In genomic region chr8:12730780-12731179, GRCm38 (mm10) we compare ENCODE assay signal across 9 mouse cellular contexts. TPM values are rescaled to one million over a fixed set of nuclear protein-coding genes. Genes with fewer than 3 reads are reported as not detected.
DNase-seq lines count a peak whose midpoint lies in the region; ATAC-seq and TF ChIP-seq lines count a peak whose summit lies in the region.
"Had no signal": no experiment of that assay in that cellular context is flagged by ENCODE, and none has a peak within 500 bp of the region (broad histone marks: within the 10 kb centered on the region; RNA-seq: fewer than 3 reads in every experiment).

No protein-coding gene starts in this region.

- H3K4me3 ChIP-seq in midbrain, embryonic 12.5 days, result no peak overlapping the region
- H3K4me3 ChIP-seq in midbrain, embryonic 15.5 days, result no peak overlapping the region
- no peak overlapping the region for H3K4me3 ChIP-seq in kidney, postnatal 0 days (replicated peaks; ENCODE audit: low read depth, low read length)
- H3K4me3 ChIP-seq: embryonic facial prominence, embryonic 15.5 days had no signal

- H3K9me3 ChIP-seq in midbrain, embryonic 12.5 days, result no peaks in the 10 kb centered on the region
- H3K9me3 ChIP-seq in midbrain, embryonic 15.5 days, result no peaks in the 10 kb centered on the region
- H3K9me3 ChIP-seq in kidney, postnatal 0 days (replicated peaks; ENCODE audit: low read length), result no peaks in the 10 kb centered on the region
- H3K9me3 ChIP-seq: embryonic facial prominence, embryonic 15.5 days had no signal

- ATAC-seq in midbrain, embryonic 12.5 days (ENCODE audit: low FRiP score, low read depth), result peak; percentile 54; the same call in 1 of the 2 replicates
- ATAC-seq in midbrain, embryonic 15.5 days (replicated peaks), result no peak
- ATAC-seq in kidney, postnatal 0 days (replicated peaks; ENCODE audit: low FRiP score, low read depth), result peak; percentile 75; the same call in 1 of the 2 replicates
- ATAC-seq in inflammation-experienced regulatory T-cells, adult 6 months, result no peak

- 30% methylated on average over 5 of the region's 5 CpGs for WGBS in midbrain, embryonic 12.5 days
- WGBS in midbrain, embryonic 15.5 days, result 27% methylated on average over 5 of the region's 5 CpGs
- WGBS in kidney, postnatal 0 days, result 44% methylated on average over 5 of the region's 5 CpGs

- peaks cover 5% of the 10 kb centered on the region; the same call in 1 of the 2 replicates for H3K4me1 ChIP-seq in midbrain, embryonic 12.5 days
- H3K4me1 ChIP-seq in midbrain, embryonic 15.5 days, result 0 out of 2 replicates have a peak, but pooled peaks cover 4% of the 10 kb centered on the region
- H3K4me1 ChIP-seq in kidney, postnatal 0 days (replicated peaks; ENCODE audit: insufficient read depth, low read length), result no peaks in the 10 kb centered on the region
- H3K4me1 ChIP-seq: embryonic facial prominence, embryonic 15.5 days had no signal

- no peak overlapping the region for H3K4me2 ChIP-seq in midbrain, embryonic 12.5 days (replicated peaks)
- no peak overlapping the region for H3K4me2 ChIP-seq in midbrain, embryonic 15.5 days
- no peak overlapping the region for H3K4me2 ChIP-seq in kidney, postnatal 0 days (ENCODE audit: low read length)
- H3K4me2 ChIP-seq: embryonic facial prominence, embryonic 15.5 days had no signal

- peak; percentile 58 for DNase-seq in embryo, embryonic 10.5 days (ENCODE audit: low spot score)
- peak; percentile 55 for DNase-seq in kidney, postnatal 0 days (ENCODE audit: low spot score)
- peak; percentile 44 for DNase-seq in retina, postnatal 1 day
- no peak for DNase-seq in cerebellum, adult 11 months
- DNase-seq in cerebellum, postnatal 36 days, result no peak

- H3K9ac ChIP-seq in midbrain, embryonic 12.5 days (replicated peaks), result no peak overlapping the region
- H3K9ac ChIP-seq in midbrain, embryonic 15.5 days, result no peak overlapping the region
- no peak overlapping the region for H3K9ac ChIP-seq in kidney, postnatal 0 days (ENCODE audit: low read depth, low read length)
- H3K9ac ChIP-seq: embryonic facial prominence, embryonic 15.5 days had no signal

- no peaks in the 10 kb centered on the region for H3K27me3 ChIP-seq in midbrain, embryonic 12.5 days
- no peaks in the 10 kb centered on the region for H3K27me3 ChIP-seq in midbrain, embryonic 15.5 days (replicated peaks)
- no peaks in the 10 kb centered on the region for H3K27me3 ChIP-seq in kidney, postnatal 0 days (ENCODE audit: insufficient read depth, low read length)
- H3K27me3 ChIP-seq: embryonic facial prominence, embryonic 15.5 days had no signal

- no peak for TF ChIP-seq CTCF in kidney, postnatal 0 days (IDR thresholded peaks at IDR 0.05; ENCODE audit: low read depth)

- H3K27ac ChIP-seq in midbrain, embryonic 12.5 days (replicated peaks), result no peak overlapping the region
- H3K27ac ChIP-seq in midbrain, embryonic 15.5 days, result no peak overlapping the region
- H3K27ac ChIP-seq in kidney, postnatal 0 days, result no peak overlapping the region
- H3K27ac ChIP-seq: embryonic facial prominence, embryonic 15.5 days had no signal

- no peaks in the 10 kb centered on the region for H3K36me3 ChIP-seq in midbrain, embryonic 12.5 days
- H3K36me3 ChIP-seq in midbrain, embryonic 15.5 days (replicated peaks), result no peaks in the 10 kb centered on the region
- H3K36me3 ChIP-seq in kidney, postnatal 0 days (ENCODE audit: insufficient read depth, low read length), result no peaks in the 10 kb centered on the region
- H3K36me3 ChIP-seq: embryonic facial prominence, embryonic 15.5 days had no signal

RNA-seq across cellular contexts. Expression of gene Atp11a, which starts 26.0 kb away (rescaled TPM):
- 15.2 and 16.5 TPM in 2 replicates for polyA plus RNA-seq in midbrain, embryonic 12.5 days (2016; fragmentation: Nextera tagmentation; extraction: Ambion mirVana)
- polyA plus RNA-seq in midbrain, embryonic 15.5 days (2015; fragmentation: Nextera tagmentation; extraction: Ambion mirVana), result 14.7 and 17.5 TPM in 2 replicates
- polyA plus RNA-seq in kidney, postnatal 0 days (2015; fragmentation: Nextera tagmentation; extraction: Ambion mirVana), result 24.0 and 24.5 TPM in 2 replicates
- 1 to 10 TPM; 4.4 to 8.4 (median 5.9) TPM for polyA plus RNA-seq in inflammation-experienced regulatory T-cells, adult 6 months (2017; shearing (Covaris generic))

RNA-seq across cellular contexts. Expression of gene Tubgcp3, which starts 58.7 kb away (rescaled TPM):
- 55.6 and 56.1 TPM in 2 replicates for polyA plus RNA-seq in midbrain, embryonic 12.5 days (2016; fragmentation: Nextera tagmentation; extraction: Ambion mirVana)
- polyA plus RNA-seq in midbrain, embryonic 15.5 days (2015; fragmentation: Nextera tagmentation; extraction: Ambion mirVana), result 40.8 and 42.2 TPM in 2 replicates
- 28.4 and 32.3 TPM in 2 replicates for polyA plus RNA-seq in kidney, postnatal 0 days (2015; fragmentation: Nextera tagmentation; extraction: Ambion mirVana)
- 10 to 100 TPM; 36.2 to 52.4 (median 49.1) TPM for polyA plus RNA-seq in inflammation-experienced regulatory T-cells, adult 6 months (2017; shearing (Covaris generic))

Comparison
In these comparisons a context has a peak if more than half of its experiments do, and no peak if none do; other contexts are left out.
1. ATAC-seq: peak in midbrain, embryonic 12.5 days (single experiment) and kidney, postnatal 0 days (single experiment); none in midbrain, embryonic 15.5 days (single experiment) and inflammation-experienced regulatory T-cells, adult 6 months (single experiment).
2. DNase-seq: peak in embryo, embryonic 10.5 days (single experiment), kidney, postnatal 0 days (single experiment) and retina, postnatal 1 day (single experiment); none in cerebellum, adult 11 months (single experiment) and cerebellum, postnatal 36 days (0 of 2).